Mouse (Mus musculus) MEL (cell line): ENCODE measurements at regions not wholly inside any gene's neighbourhood (a gene's known extent, or its start where the extent isn't known, plus 50 kb on each side); places are given as distances from the start of the nearest gene placed in this dataset.

Experiments used
- DNase-seq: peaks from one replicate; pipeline ENCODE4 v3.0.0; 2011; ENCODE audit warnings: low read depth, low spot score
- H3K27ac ChIP-seq: 2 replicates; pipeline ENCODE4 v1.5.1; 2012; ENCODE audit warnings: low read depth, mild to moderate bottlenecking, control low read depth, low read length, moderate library complexity; ENCODE audit not compliant: control insufficient read depth
- H3K27me3 ChIP-seq, 2 experiments: fragments of 150-350 bp in 1 of 2; sonication (generic) in 1 of 2; 2 replicates each; pipeline ENCODE4 v1.6.1; 2012; ENCODE audit warnings: low read length in 2 of 2, mild to moderate bottlenecking in 2 of 2, improper control_type of control experiment in 1 of 2, moderate library complexity in 1 of 2; ENCODE audit not compliant: insufficient read depth in 2 of 2, control insufficient read depth in 1 of 2
- H3K36me3 ChIP-seq, 2 experiments: 2 replicates each; pipeline ENCODE4 v1.6.1; 2012 to 2014; ENCODE audit warnings: low read length in 2 of 2, improper control_type of control experiment in 1 of 2, inconsistent platforms in 1 of 2, mild to moderate bottlenecking in 1 of 2; ENCODE audit not compliant: insufficient read depth in 2 of 2, control insufficient read depth in 1 of 2
- H3K4me1 ChIP-seq, 2 experiments: fragments of 150-350 bp in 1 of 2; sonication (generic) in 1 of 2; 2 replicates each; pipeline ENCODE4 v1.6.1; 2012; ENCODE audit warnings: low read length in 2 of 2, improper control_type of control experiment in 1 of 2, mild to moderate bottlenecking in 1 of 2; ENCODE audit not compliant: insufficient read depth in 2 of 2, control insufficient read depth in 1 of 2
- H3K4me3 ChIP-seq, 2 experiments: fragments of 150-350 bp in 1 of 2; sonication (generic) in 1 of 2; 2 replicates each; pipeline ENCODE4 v1.5.1; 2012; ENCODE audit warnings: low read depth in 2 of 2, low read length in 2 of 2, mild to moderate bottlenecking in 2 of 2, moderate library complexity in 2 of 2, control low read depth in 1 of 2, improper control_type of control experiment in 1 of 2; ENCODE audit not compliant: control insufficient read depth in 1 of 2, insufficient read depth in 1 of 2
- H3K79me2 ChIP-seq: 2 replicates; pipeline ENCODE4 v1.6.1; 2012; ENCODE audit warnings: mild to moderate bottlenecking, low read length, moderate library complexity; ENCODE audit not compliant: control insufficient read depth, poor library complexity, insufficient read depth
- H3K9ac ChIP-seq: 2 replicates; pipeline ENCODE4 v1.6.1; 2012; ENCODE audit warnings: low read depth, mild to moderate bottlenecking, control low read depth, low read length, moderate library complexity; ENCODE audit not compliant: control insufficient read depth, poor library complexity, severe bottlenecking
- H3K9me3 ChIP-seq: fragments of 150-350 bp; sonication (generic); replicated peaks from 2 replicates; pipeline ENCODE4 v1.6.1; 2012; ENCODE audit warnings: mild to moderate bottlenecking, low read length, improper control_type of control experiment, moderate library complexity; ENCODE audit not compliant: insufficient read depth
- BHLHE40 ChIP-seq: IDR thresholded peaks from 2 replicates; pipeline ENCODE4 v1.6.1; 2012; ENCODE audit warnings: low read depth, mild to moderate bottlenecking, inconsistent platforms, low read length, improper control_type of control experiment, borderline replicate concordance
- CHD1 ChIP-seq: IDR thresholded peaks from 2 replicates; pipeline ENCODE4 v1.6.1; 2012; ENCODE audit warnings: low read depth, mild to moderate bottlenecking, inconsistent platforms, low read length, improper control_type of control experiment
- CHD2 ChIP-seq: IDR thresholded peaks from 2 replicates; pipeline ENCODE4 v1.6.1; 2011; ENCODE audit warnings: low read length, improper control_type of control experiment
- CTCF ChIP-seq, 3 experiments: IDR thresholded peaks in 2 of 3; conservative IDR thresholded peaks in 1 of 3; 2 replicates each; pipeline ENCODE4 v1.5.1; 2011 to 2012; ENCODE audit warnings: low read length in 3 of 3, low read depth in 2 of 3, mild to moderate bottlenecking in 2 of 3, improper control_type of control experiment in 1 of 3, inconsistent platforms in 1 of 3, mixed read lengths in 1 of 3, moderate library complexity in 1 of 3; ENCODE audit not compliant: control insufficient read depth in 1 of 3, insufficient read depth in 1 of 3, poor library complexity in 1 of 3, severe bottlenecking in 1 of 3
- GATA1 ChIP-seq: IDR thresholded peaks from 2 replicates; pipeline ENCODE4 v1.6.1; 2011; ENCODE audit warnings: low read depth, low read length, improper control_type of control experiment
- KAT2A ChIP-seq: conservative IDR thresholded peaks from 2 replicates; pipeline ENCODE4 v1.6.1; 2012; ENCODE audit warnings: low read depth, low read length, improper control_type of control experiment, inconsistent platforms
- MAFK ChIP-seq: IDR thresholded peaks from 2 replicates; pipeline ENCODE4 v1.6.1; 2011; ENCODE audit warnings: low read depth, mild to moderate bottlenecking, low read length, improper control_type of control experiment, borderline replicate concordance
- MYC ChIP-seq: IDR thresholded peaks from 2 replicates; pipeline ENCODE4 v1.6.1; 2011; ENCODE audit warnings: low read depth, mild to moderate bottlenecking, low read length, improper control_type of control experiment, moderate library complexity
- NELFE ChIP-seq: IDR thresholded peaks from 2 replicates; pipeline ENCODE4 v1.6.1; 2011; ENCODE audit warnings: low read depth, low read length, improper control_type of control experiment
- NRF1 ChIP-seq: IDR thresholded peaks from 2 replicates; pipeline ENCODE4 v1.6.1; 2014; ENCODE audit warnings: low read depth, mild to moderate bottlenecking, inconsistent platforms, low read length, improper control_type of control experiment, moderate library complexity; ENCODE audit not compliant: poor library complexity, insufficient read depth, severe bottlenecking
- RAD21 ChIP-seq: IDR thresholded peaks from 2 replicates; pipeline ENCODE4 v1.6.1; 2011; ENCODE audit warnings: mild to moderate bottlenecking, low read depth, low read length, improper control_type of control experiment
- TAL1 ChIP-seq: IDR thresholded peaks from 2 replicates; pipeline ENCODE4 v1.6.1; 2012; ENCODE audit warnings: mild to moderate bottlenecking, inconsistent platforms, low read length, moderate library complexity, mixed read lengths
- TBP ChIP-seq: IDR thresholded peaks from 2 replicates; pipeline ENCODE4 v1.8.0; 2011; ENCODE audit warnings: low read depth, low read length, improper control_type of control experiment
- UBTF ChIP-seq: IDR thresholded peaks from 2 replicates; pipeline ENCODE4 v1.6.1; 2012; ENCODE audit warnings: low read depth, mild to moderate bottlenecking, inconsistent platforms, low read length, improper control_type of control experiment, moderate library complexity, borderline replicate concordance; ENCODE audit not compliant: insufficient read depth
- ZC3H11A ChIP-seq: IDR thresholded peaks from 2 replicates; pipeline ENCODE4 v1.6.1; 2012; ENCODE audit warnings: low read depth, mild to moderate bottlenecking, inconsistent platforms, low read length, improper control_type of control experiment
- ZKSCAN1 ChIP-seq: IDR thresholded peaks from 2 replicates; pipeline ENCODE4 v1.6.1; 2012; ENCODE audit warnings: low read depth, mild to moderate bottlenecking, inconsistent platforms, low read length, improper control_type of control experiment, moderate library complexity
- ZMIZ1 ChIP-seq: IDR thresholded peaks from 2 replicates; pipeline ENCODE4 v1.6.1; 2012; ENCODE audit warnings: low read depth, mild to moderate bottlenecking, inconsistent platforms, low read length, improper control_type of control experiment, moderate library complexity
- ZNF384 ChIP-seq: IDR thresholded peaks from 2 replicates; pipeline ENCODE4 v1.6.1; 2012; ENCODE audit warnings: low read depth, mild to moderate bottlenecking, inconsistent platforms, low read length, improper control_type of control experiment

DNA sequence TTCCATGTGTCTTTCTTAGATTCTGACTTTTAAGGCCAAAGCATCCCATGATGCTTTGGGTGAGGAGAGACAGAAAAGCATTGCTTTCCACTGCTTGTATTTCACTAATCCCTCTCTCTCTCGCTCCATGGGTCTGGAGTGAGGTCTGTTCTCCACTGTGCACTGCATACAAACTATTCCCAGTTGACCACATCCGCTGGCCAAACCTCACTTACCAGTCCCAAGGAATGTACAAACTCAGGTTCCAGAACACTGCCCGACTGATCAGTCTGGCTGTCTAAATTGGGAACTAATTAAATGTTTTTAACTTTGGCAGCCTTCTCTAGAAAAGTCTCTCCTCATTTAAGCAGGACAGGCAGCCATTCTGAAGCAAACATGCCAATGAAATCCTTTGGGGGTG is 130.9 kb upstream of the Ccn2 start:
- no peak overlapping the region for H3K9ac ChIP-seq
- H3K79me2 ChIP-seq = no peaks in the 10 kb centered on the region
- H3K9me3 ChIP-seq = no peaks in the 10 kb centered on the region
- H3K4me1 ChIP-seq = no peaks in the 10 kb centered on the region
- DNase-seq = no peak
- H3K27ac ChIP-seq = no peak overlapping the region
- TF ChIP-seq KAT2A (no peak), GATA1 (no peak), TAL1 (no peak), RAD21 (no peak), BHLHE40 (no peak), ZC3H11A (no peak), ZNF384 (no peak), CHD1 (no peak), ZMIZ1 (no peak), TBP (no peak), MAFK (no peak), ZKSCAN1 (no peak), CHD2 (no peak), UBTF (no peak), NELFE (no peak), NRF1 (no peak), MYC (no peak)
- H3K27me3 ChIP-seq = no peaks in the 10 kb centered on the region; a peak in 1 of 4 replicates
- no peaks in the 10 kb centered on the region for H3K36me3 ChIP-seq
- no peak overlapping the region for H3K4me3 ChIP-seq

DNA sequence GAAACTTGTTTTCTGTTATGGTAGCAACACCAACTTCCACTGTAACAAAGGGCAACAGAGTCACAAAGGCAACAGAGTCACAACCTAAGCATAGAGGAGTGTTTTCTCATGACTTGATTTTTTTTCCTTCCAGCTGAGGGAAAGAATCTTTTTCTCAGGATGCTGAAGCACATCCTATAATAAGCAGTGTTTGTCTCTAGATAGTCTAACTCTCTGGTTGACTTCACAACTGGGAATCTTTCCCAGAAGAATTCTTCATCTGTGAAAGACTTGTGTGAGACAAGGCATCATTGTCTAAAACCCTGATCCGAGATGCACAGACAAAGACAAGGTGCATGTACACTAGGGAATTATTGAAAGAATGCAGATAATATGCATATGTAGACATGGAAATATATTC is 125.5 kb upstream of the Ccn2 start:
- Histone ChIP-seq H3K27ac (no peak overlapping the region), H3K79me2 (no peaks in the 10 kb centered on the region), H3K9ac (no peak overlapping the region), H3K9me3 (no peaks in the 10 kb centered on the region), H3K4me3 (no peak overlapping the region), H3K36me3 (no peaks in the 10 kb centered on the region), H3K27me3 (no peaks in the 10 kb centered on the region), H3K4me1 (no peaks in the 10 kb centered on the region)
- no peak for TF ChIP-seq CTCF (IDR thresholded peaks at IDR 0.05 in 2 of 3, conservative IDR thresholded peaks at IDR 0.05 in 1 of 3; ENCODE audit: control insufficient read depth in 1 of 3, insufficient read depth in 1 of 3, low read depth in 2 of 3, low read length in 3 of 3, poor library complexity in 1 of 3, severe bottlenecking in 1 of 3)
- DNase-seq = no peak
